Mouse (Mus musculus) neural tube, embryonic 13.5 days (tissue): ENCODE measurements around the gene Olfml2b. TPM values are rescaled to one million over a fixed set of nuclear protein-coding genes. Genes with fewer than 3 reads are reported as not detected.

Experiments used
- ATAC-seq: fragments of 200-750 bp; cut with Nextera tagmentation; 2 replicates; pipeline ENCODE4 v1.8.0; 2017; ENCODE audit warnings: low read depth, mild to moderate bottlenecking, moderate TSS enrichment, moderate library complexity
- H3K27ac ChIP-seq: fragments of 300-500 bp; sonication (generic); replicated peaks from 2 replicates; pipeline ENCODE4 v1.5.1; 2015; ENCODE audit warnings: moderate library complexity, mild to moderate bottlenecking, inconsistent platforms
- H3K27me3 ChIP-seq: fragments of 300-500 bp; sonication (generic); 2 replicates; pipeline ENCODE4 v1.6.1; 2015; ENCODE audit warnings: mild to moderate bottlenecking, inconsistent platforms
- H3K36me3 ChIP-seq: fragments of 300-500 bp; sonication (generic); 2 replicates; pipeline ENCODE4 v1.6.1; 2015; ENCODE audit warnings: mild to moderate bottlenecking, inconsistent platforms
- H3K4me1 ChIP-seq: fragments of 300-500 bp; sonication (generic); replicated peaks from 2 replicates; pipeline ENCODE4 v1.6.1; 2015; ENCODE audit warnings: inconsistent platforms
- H3K4me2 ChIP-seq: fragments of 300-500 bp; sonication (generic); 2 replicates; pipeline ENCODE4 v1.6.1; 2015; ENCODE audit warnings: inconsistent platforms, mild to moderate bottlenecking, moderate library complexity
- H3K4me3 ChIP-seq: fragments of 300-500 bp; sonication (generic); 2 replicates; pipeline ENCODE4 v1.5.1; 2015; ENCODE audit warnings: mild to moderate bottlenecking, inconsistent platforms
- H3K9ac ChIP-seq: fragments of 300-500 bp; sonication (generic); 2 replicates; pipeline ENCODE4 v1.6.1; 2015; ENCODE audit warnings: moderate library complexity, mild to moderate bottlenecking, inconsistent platforms
- H3K9me3 ChIP-seq: fragments of 300-500 bp; sonication (generic); 2 replicates; pipeline ENCODE4 v1.6.1; 2016; ENCODE audit warnings: inconsistent platforms
- WGBS: fragments of 180-500 bp; shearing (Covaris S2); methylation state at CpG from one replicate; pipeline ENCODE4 v1.1.7; 2015; 5-methylcytosine and 5-hydroxymethylcytosine counted together
- polyA plus RNA-seq: library from polyadenylated mRNA; unstranded; fragments of >200 nt; fragmentation: Nextera tagmentation; extraction: Ambion mirVana; gene quantifications from 2 replicates; pipeline ENCODE4 v1.2.1, GENCODE M21; 2015

Olfml2b gene
- polyA plus RNA-seq, 1 experiment from 2014 or later: 14.4 TPM

DNA sequence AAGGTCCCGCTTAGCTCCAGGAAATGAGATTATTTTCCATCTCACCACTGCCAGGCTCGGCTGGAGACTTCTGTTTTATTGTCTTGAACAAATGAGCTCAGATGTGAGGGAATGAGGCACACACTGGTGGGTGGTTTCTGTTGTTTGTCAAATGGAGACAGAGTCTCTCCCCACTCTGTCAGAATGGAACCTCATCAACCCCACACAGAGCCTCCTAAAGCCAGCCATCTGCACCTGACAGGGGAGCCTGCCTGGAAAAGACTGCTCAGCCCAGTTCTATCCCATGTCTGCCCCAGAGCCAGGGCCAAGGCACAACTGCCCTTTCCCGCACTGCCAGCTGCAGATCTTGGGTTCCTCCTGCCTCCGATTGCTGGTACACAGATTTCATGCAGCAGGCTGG is 34.5 kb downstream of the Olfml2b start:
- Histone ChIP-seq H3K27ac (0 out of 2 replicates have a peak overlapping the region, but pooled peaks have one; percentile 43), H3K27me3 (no peaks in the 10 kb centered on the region), H3K4me2 (no peak overlapping the region), H3K4me3 (no peak overlapping the region), H3K9ac (no peak overlapping the region), H3K4me1 (peaks cover 4% of the 10 kb centered on the region; the same call in 1 of the 2 replicates), H3K36me3 (peaks cover 18% of the 10 kb centered on the region), H3K9me3 (no peaks in the 10 kb centered on the region)
- WGBS: 54% methylated on average over 4 of the region's 4 CpGs
- ATAC-seq: no peak

DNA sequence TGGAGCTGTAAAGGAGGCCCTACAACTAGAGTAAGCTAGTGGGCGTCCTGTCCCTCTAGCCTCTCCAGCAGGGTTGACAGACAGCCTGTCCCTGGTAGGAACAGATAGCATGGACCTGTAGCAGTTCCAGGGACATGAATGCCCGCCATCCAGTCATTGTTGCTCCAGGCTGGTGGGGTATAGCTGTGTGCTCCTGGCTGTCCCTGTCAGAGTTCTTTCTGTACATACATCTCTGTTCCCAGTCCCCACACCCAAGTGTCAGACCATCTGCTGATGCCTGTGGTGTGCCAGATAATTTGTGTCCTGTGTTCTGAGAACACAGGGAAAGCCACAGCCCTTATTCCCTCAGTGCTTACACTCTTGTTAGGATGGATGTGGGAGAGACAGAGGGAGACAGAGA is 35.3 kb downstream of the Olfml2b start:
- no peaks in the 10 kb centered on the region for H3K9me3 ChIP-seq
- no peak overlapping the region for H3K9ac ChIP-seq
- 70% methylated on average over 2 of the region's 2 CpGs for WGBS
- H3K27ac ChIP-seq: no peak overlapping the region
- H3K4me1 ChIP-seq: no peaks in the 10 kb centered on the region; the same call in 1 of the 2 replicates
- H3K4me3 ChIP-seq: no peak overlapping the region
- peaks cover 18% of the 10 kb centered on the region for H3K36me3 ChIP-seq
- H3K27me3 ChIP-seq: no peaks in the 10 kb centered on the region
- ATAC-seq: no peak
- no peak overlapping the region for H3K4me2 ChIP-seq

DNA sequence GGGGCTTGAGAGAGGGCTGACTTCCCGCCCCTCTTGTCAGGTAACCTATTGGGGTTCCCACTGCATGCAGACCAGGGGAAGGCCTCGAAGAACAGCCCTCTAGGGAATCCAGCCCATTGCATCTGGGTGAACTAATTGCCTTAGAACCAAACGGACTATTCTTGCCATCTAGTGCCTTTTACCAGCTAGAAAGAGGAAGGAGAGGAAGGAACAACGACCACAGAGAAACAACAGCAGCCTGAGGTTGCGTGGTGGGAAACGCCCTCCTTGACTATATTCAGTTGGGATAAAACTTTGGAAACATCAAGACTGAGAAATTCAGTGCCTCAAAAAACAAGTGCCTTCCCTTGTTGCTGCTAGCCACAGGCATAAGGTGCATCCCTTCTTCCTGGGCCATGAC is 39.5 kb downstream of the Olfml2b start:
- Histone ChIP-seq H3K27me3 (no peaks in the 10 kb centered on the region), H3K4me2 (no peak overlapping the region), H3K9me3 (no peaks in the 10 kb centered on the region), H3K27ac (no peak overlapping the region), H3K4me3 (no peak overlapping the region), H3K4me1 (no peaks in the 10 kb centered on the region; the same call in 1 of the 2 replicates), H3K9ac (no peak overlapping the region), H3K36me3 (peaks cover 10% of the 10 kb centered on the region)
- 83% methylated on average over 6 of the region's 6 CpGs for WGBS
- no peak for ATAC-seq

DNA sequence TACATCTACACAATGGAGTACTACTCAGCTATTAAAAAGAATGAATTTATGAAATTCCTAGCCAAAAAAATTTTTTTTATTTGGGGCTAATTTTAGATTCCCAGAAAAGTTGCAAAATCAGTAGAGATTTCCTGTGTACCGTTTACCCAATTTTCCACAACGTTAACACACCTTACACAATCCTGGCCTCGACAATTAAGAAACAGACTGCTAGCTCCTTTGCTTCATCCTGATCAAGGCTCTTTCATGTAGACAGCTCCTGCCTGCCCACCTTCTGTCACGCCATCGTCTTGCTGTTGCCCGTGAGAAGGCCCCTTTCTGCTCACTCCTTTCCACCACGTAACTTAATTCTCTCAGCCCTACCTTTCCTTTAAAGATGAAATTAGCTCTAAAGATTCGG is 45.4 kb downstream of the Olfml2b start:
- H3K4me3 ChIP-seq: no peak overlapping the region
- H3K27ac ChIP-seq: no peak overlapping the region
- 93% methylated on average over 8 of the region's 8 CpGs for WGBS
- H3K36me3 ChIP-seq: no peaks in the 10 kb centered on the region
- ATAC-seq: no peak
- H3K9ac ChIP-seq: no peak overlapping the region
- H3K4me1 ChIP-seq: no peaks in the 10 kb centered on the region
- H3K4me2 ChIP-seq: no peak overlapping the region
- H3K9me3 ChIP-seq: no peaks in the 10 kb centered on the region
- no peaks in the 10 kb centered on the region for H3K27me3 ChIP-seq

DNA sequence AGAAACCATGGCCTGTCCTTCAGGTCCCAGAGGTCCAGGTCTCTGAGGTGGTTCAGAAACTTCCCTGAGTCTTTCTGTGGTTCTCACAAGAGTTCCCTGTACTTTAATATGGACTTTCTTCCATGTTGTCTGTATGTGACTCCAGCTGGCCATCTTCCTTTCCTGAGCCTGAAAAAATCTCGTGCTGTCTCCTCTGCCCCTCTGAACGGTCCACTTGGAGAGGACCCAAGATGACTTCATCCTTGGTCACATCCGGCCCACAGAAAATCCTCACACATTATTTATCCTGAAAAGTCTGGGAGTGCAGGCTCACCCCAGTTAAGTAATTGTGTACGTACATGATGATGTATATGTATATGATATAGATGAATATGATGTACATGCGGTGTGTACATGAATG is 47.0 kb downstream of the Olfml2b start:
- no peaks in the 10 kb centered on the region for H3K27me3 ChIP-seq
- H3K4me3 ChIP-seq: no peak overlapping the region
- H3K4me1 ChIP-seq: no peaks in the 10 kb centered on the region
- H3K9ac ChIP-seq: no peak overlapping the region
- no peaks in the 10 kb centered on the region for H3K9me3 ChIP-seq
- no peak overlapping the region for H3K27ac ChIP-seq
- 91% methylated on average over 5 of the region's 5 CpGs for WGBS
- no peaks in the 10 kb centered on the region for H3K36me3 ChIP-seq
- H3K4me2 ChIP-seq: no peak overlapping the region
- no peak for ATAC-seq

GRCm38 (mm10) chr1:170694821-170695291 is 50.5 kb downstream of the Olfml2b start:
- Histone ChIP-seq H3K9ac (no peak overlapping the region), H3K4me3 (no peak overlapping the region), H3K36me3 (no peaks in the 10 kb centered on the region), H3K9me3 (no peaks in the 10 kb centered on the region), H3K4me1 (0 out of 2 replicates have a peak, but pooled peaks cover 6% of the 10 kb centered on the region), H3K27me3 (no peaks in the 10 kb centered on the region), H3K4me2 (no peak overlapping the region), H3K27ac (no peak overlapping the region)
- no peak for ATAC-seq
- 67% methylated on average over 5 of the region's 5 CpGs for WGBS

GRCm38 (mm10) chr1:170695326-170695725 is 51.0 kb downstream of the Olfml2b start:
- Histone ChIP-seq H3K9ac (no peak overlapping the region), H3K9me3 (no peaks in the 10 kb centered on the region), H3K36me3 (no peaks in the 10 kb centered on the region), H3K4me2 (no peak overlapping the region), H3K27me3 (no peaks in the 10 kb centered on the region), H3K4me3 (no peak overlapping the region), H3K27ac (no peak overlapping the region), H3K4me1 (0 out of 2 replicates have a peak, but pooled peaks cover 6% of the 10 kb centered on the region)
- WGBS: 62% methylated on average over 6 of the region's 6 CpGs
- ATAC-seq: no peak

GRCm38 (mm10) chr1:170696996-170697395 is 52.7 kb downstream of the Olfml2b start:
- Histone ChIP-seq H3K27me3 (no peaks in the 10 kb centered on the region), H3K4me1 (0 out of 2 replicates have a peak, but pooled peaks cover 6% of the 10 kb centered on the region), H3K4me2 (no peak overlapping the region), H3K9ac (no peak overlapping the region), H3K27ac (no peak overlapping the region), H3K9me3 (no peaks in the 10 kb centered on the region), H3K4me3 (no peak overlapping the region), H3K36me3 (no peaks in the 10 kb centered on the region)
- ATAC-seq: no peak
- WGBS: 97% methylated on average over 8 of the region's 8 CpGs

- Histone ChIP-seq H3K4me3 (no peak overlapping the region), H3K27me3 (no peaks in the 10 kb centered on the region), H3K9ac (no peak overlapping the region), H3K4me2 (no peak overlapping the region), H3K9me3 (no peaks in the 10 kb centered on the region), H3K36me3 (no peaks in the 10 kb centered on the region), H3K27ac (no peak overlapping the region), H3K4me1 (0 out of 2 replicates have a peak, but pooled peaks cover 6% of the 10 kb centered on the region)
- ATAC-seq: 0 out of 2 replicates have a peak, but pooled peaks have one; percentile 23
- WGBS: 46% methylated on average over 7 of the region's 7 CpGs
Observed at GRCm38 (mm10) chr1:170697771-170698356, 53.5 kb downstream of the Olfml2b start.

DNA sequence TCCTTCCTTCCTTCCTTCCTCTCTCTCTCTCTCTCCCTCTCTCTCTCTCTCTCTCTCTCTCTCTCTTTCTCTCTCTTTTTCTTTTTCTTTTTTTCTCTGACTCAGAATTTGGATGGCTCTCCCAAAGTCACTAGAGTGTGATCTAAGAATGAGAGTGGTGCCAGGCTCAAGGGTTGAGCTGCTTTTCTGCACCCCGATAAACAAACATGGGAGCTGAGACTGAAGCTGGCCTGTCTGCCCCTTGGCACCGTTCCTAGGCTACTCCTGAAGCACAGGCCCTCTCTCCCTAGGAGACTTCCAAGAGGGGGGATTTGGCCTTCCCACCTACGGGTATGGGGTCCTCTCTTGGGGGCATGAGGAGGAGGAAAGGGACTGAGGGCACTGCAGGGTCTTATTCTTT is 54.4 kb downstream of the Olfml2b start:
- Histone ChIP-seq H3K4me1 (0 out of 2 replicates have a peak, but pooled peaks cover 6% of the 10 kb centered on the region), H3K4me3 (no peak overlapping the region), H3K27ac (no peak overlapping the region), H3K36me3 (no peaks in the 10 kb centered on the region), H3K9ac (no peak overlapping the region), H3K9me3 (no peaks in the 10 kb centered on the region), H3K4me2 (no peak overlapping the region), H3K27me3 (no peaks in the 10 kb centered on the region)
- WGBS: 85% methylated on average over 3 of the region's 3 CpGs
- ATAC-seq: no peak

GRCm38 (mm10) chr1:170699553-170699952 is 55.2 kb downstream of the Olfml2b start:
- H3K4me2 ChIP-seq: no peak overlapping the region
- H3K27ac ChIP-seq: no peak overlapping the region
- no peak overlapping the region for H3K9ac ChIP-seq
- ATAC-seq: no peak
- no peak overlapping the region for H3K4me3 ChIP-seq
- no peaks in the 10 kb centered on the region for H3K9me3 ChIP-seq
- H3K4me1 ChIP-seq: 0 out of 2 replicates have a peak, but pooled peaks cover 6% of the 10 kb centered on the region
- WGBS: 84% methylated on average over 9 of the region's 9 CpGs
- H3K36me3 ChIP-seq: no peaks in the 10 kb centered on the region
- no peaks in the 10 kb centered on the region for H3K27me3 ChIP-seq

DNA sequence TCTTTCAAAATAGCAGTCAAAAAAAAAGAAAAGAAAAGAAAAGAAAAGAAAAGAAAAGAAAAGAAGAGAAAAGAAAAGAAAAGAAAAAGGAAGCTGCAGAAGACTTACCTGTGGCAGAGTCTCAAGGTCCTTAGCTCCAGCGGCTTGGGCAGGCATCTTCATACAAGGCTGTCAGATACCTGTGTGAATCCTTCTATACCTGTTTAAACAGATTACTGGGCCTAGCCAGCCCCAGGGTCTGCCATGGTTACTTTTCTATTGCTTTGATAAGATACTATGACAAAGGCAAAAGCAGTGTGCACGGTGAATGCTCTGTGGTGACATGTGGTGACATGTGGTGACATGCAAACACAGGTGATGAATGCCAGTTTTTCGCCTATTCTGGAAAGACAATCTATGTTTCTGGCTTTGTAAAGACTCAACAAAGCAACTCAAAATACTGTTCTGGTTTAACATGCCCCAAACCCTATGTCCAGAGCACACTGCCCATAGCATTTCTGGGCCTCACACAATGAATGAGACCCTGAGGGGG is 56.2 kb downstream of the Olfml2b start:
- H3K4me1 ChIP-seq: 0 out of 2 replicates have a peak, but pooled peaks cover 6% of the 10 kb centered on the region
- H3K36me3 ChIP-seq: no peaks in the 10 kb centered on the region
- H3K9ac ChIP-seq: no peak overlapping the region
- no peak overlapping the region for H3K4me2 ChIP-seq
- H3K27ac ChIP-seq: no peak overlapping the region
- no peaks in the 10 kb centered on the region for H3K27me3 ChIP-seq
- H3K4me3 ChIP-seq: no peak overlapping the region
- no peaks in the 10 kb centered on the region for H3K9me3 ChIP-seq
- 85% methylated on average over 3 of the region's 3 CpGs for WGBS
- ATAC-seq: no peak
